Mouse (Mus musculus) liver, postnatal 0 days (tissue): ENCODE measurements around the gene Tmem74b.

ENCODE experiments used
- CTCF ChIP-seq: sonication (generic); IDR thresholded peaks from 2 replicates; pipeline ENCODE4 v1.5.1; 2016; ENCODE audit warnings: antibody characterized with exemption, low read depth
- EP300 ChIP-seq: IDR thresholded peaks from 2 replicates; pipeline ENCODE4 v1.6.1; 2016; ENCODE audit warnings: antibody characterized with exemption, low read depth, mild to moderate bottlenecking

- no peak for TF ChIP-seq CTCF
- no peak for TF ChIP-seq EP300
Observed at GRCm38 (mm10) chr2:151716318-151717055, 14.7 kb downstream of the Tmem74b start.
